Mouse (Mus musculus) forebrain, embryonic 14.5 days (tissue): ENCODE measurements at regions not wholly inside any gene's neighbourhood (a gene's known extent, or its start where the extent isn't known, plus 50 kb on each side); places are given as distances from the start of the nearest gene placed in this dataset.

Experiments used
- ATAC-seq: fragments of 200-750 bp; cut with Nextera tagmentation; 2 replicates; pipeline ENCODE4 v1.8.0; 2017; ENCODE audit warnings: mild to moderate bottlenecking, moderate library complexity
- DNase-seq: peaks from one replicate; pipeline ENCODE4 v3.0.0-alpha.2; 2015; ENCODE audit warnings: low spot score
- H3K27ac ChIP-seq: fragments of 300-500 bp; sonication (generic); 2 replicates; pipeline ENCODE4 v1.5.1; 2014; ENCODE audit warnings: low read depth, mild to moderate bottlenecking, control low read depth, low read length, moderate library complexity
- H3K27me3 ChIP-seq: fragments of 300-500 bp; sonication (generic); replicated peaks from 2 replicates; pipeline ENCODE4 v1.6.1; 2014; ENCODE audit warnings: low read length, control low read depth, mixed read lengths; ENCODE audit not compliant: control insufficient read depth, insufficient read depth
- H3K36me3 ChIP-seq: fragments of 300-500 bp; sonication (generic); 2 replicates; pipeline ENCODE4 v1.6.1; 2014; ENCODE audit warnings: low read length, control low read depth; ENCODE audit not compliant: control insufficient read depth, insufficient read depth
- H3K4me1 ChIP-seq: fragments of 300-500 bp; sonication (generic); 2 replicates; pipeline ENCODE4 v1.6.1; 2014; ENCODE audit warnings: antibody characterized with exemption, low read length, control low read depth; ENCODE audit not compliant: control insufficient read depth, insufficient read depth
- H3K4me2 ChIP-seq: fragments of 300-500 bp; sonication (generic); 2 replicates; pipeline ENCODE4 v1.6.1; 2014; ENCODE audit warnings: mild to moderate bottlenecking, control low read depth, low read length
- H3K4me3 ChIP-seq: fragments of 300-500 bp; sonication (generic); 2 replicates; pipeline ENCODE4 v1.5.1; 2014; ENCODE audit warnings: low read depth, low read length, control low read depth
- H3K9ac ChIP-seq: fragments of 300-500 bp; sonication (generic); 2 replicates; pipeline ENCODE4 v1.6.1; 2014; ENCODE audit warnings: mild to moderate bottlenecking, low read length, control low read depth, moderate library complexity
- H3K9me3 ChIP-seq: fragments of 300-500 bp; sonication (generic); replicated peaks from 2 replicates; pipeline ENCODE4 v1.6.1; 2016; ENCODE audit warnings: low read length, control low read depth, mixed read lengths; ENCODE audit not compliant: control insufficient read depth
- WGBS: fragments of 180-500 bp; shearing (Covaris S2); extraction: QIAGEN DNeasy Blood & Tissue Kit; methylation state at CpG from one replicate; pipeline ENCODE4 v1.1.7; 2014; 5-methylcytosine and 5-hydroxymethylcytosine counted together

GRCm38 (mm10) chr14:93972858-93973257, 82.4 kb upstream of the Pcdh9 start:
- H3K27ac ChIP-seq: no peak overlapping the region
- H3K27me3 ChIP-seq: no peaks in the 10 kb centered on the region
- DNase-seq: no peak
- ATAC-seq: no peak
- no peak overlapping the region for H3K9ac ChIP-seq
- H3K4me2 ChIP-seq: no peak overlapping the region
- H3K4me1 ChIP-seq: no peaks in the 10 kb centered on the region
- no peaks in the 10 kb centered on the region for H3K36me3 ChIP-seq
- WGBS: 84% methylated on average over 4 of the region's 4 CpGs
- no peaks in the 10 kb centered on the region for H3K9me3 ChIP-seq
- no peak overlapping the region for H3K4me3 ChIP-seq

GRCm38 (mm10) chr14:93972174-93972837, 81.8 kb upstream of the Pcdh9 start:
- WGBS: 84% methylated on average over 3 of the region's 3 CpGs
- Histone ChIP-seq H3K27me3 (no peaks in the 10 kb centered on the region), H3K4me2 (no peak overlapping the region), H3K4me3 (no peak overlapping the region), H3K36me3 (no peaks in the 10 kb centered on the region), H3K4me1 (no peaks in the 10 kb centered on the region), H3K27ac (no peak overlapping the region), H3K9ac (no peak overlapping the region), H3K9me3 (no peaks in the 10 kb centered on the region)
- DNase-seq (no peak), ATAC-seq (no peak)

GRCm38 (mm10) chr14:93966933-93967332, 76.5 kb upstream of the Pcdh9 start:
- no peak overlapping the region for H3K27ac ChIP-seq
- WGBS: 58% methylated on average over 2 of the region's 2 CpGs
- DNase-seq (peak; percentile 58), ATAC-seq (peak; percentile 40; the same call in 1 of the 2 replicates)
- H3K4me3 ChIP-seq: no peak overlapping the region
- no peaks in the 10 kb centered on the region for H3K27me3 ChIP-seq
- no peak overlapping the region for H3K9ac ChIP-seq
- peaks cover 6% of the 10 kb centered on the region; the same call in 1 of the 2 replicates for H3K4me1 ChIP-seq
- H3K4me2 ChIP-seq: no peak overlapping the region
- H3K36me3 ChIP-seq: no peaks in the 10 kb centered on the region
- no peaks in the 10 kb centered on the region for H3K9me3 ChIP-seq

- ATAC-seq (peak; percentile 64), DNase-seq (peak; percentile 40)
- Histone ChIP-seq H3K27me3 (no peaks in the 10 kb centered on the region), H3K36me3 (no peaks in the 10 kb centered on the region), H3K4me2 (no peak overlapping the region), H3K9me3 (no peaks in the 10 kb centered on the region), H3K9ac (no peak overlapping the region), H3K4me3 (no peak overlapping the region), H3K4me1 (peaks cover 6% of the 10 kb centered on the region; the same call in 1 of the 2 replicates), H3K27ac (no peak overlapping the region)
- 37% methylated on average over 2 of the region's 2 CpGs for WGBS
Measured at GRCm38 (mm10) chr14:93962677-93963049, 72.2 kb upstream of the Pcdh9 start.

- H3K27ac ChIP-seq: no peak overlapping the region
- peak; percentile 59 for DNase-seq
- H3K4me3 ChIP-seq: no peak overlapping the region
- no peak overlapping the region for H3K4me2 ChIP-seq
- H3K9me3 ChIP-seq: no peaks in the 10 kb centered on the region
- peak; percentile 92 for ATAC-seq
- no peaks in the 10 kb centered on the region for H3K27me3 ChIP-seq
- no peak overlapping the region for H3K9ac ChIP-seq
- no peaks in the 10 kb centered on the region for H3K36me3 ChIP-seq
- H3K4me1 ChIP-seq: peaks cover 6% of the 10 kb centered on the region; the same call in 1 of the 2 replicates
Measured at GRCm38 (mm10) chr14:93961963-93962676, 71.6 kb upstream of the Pcdh9 start.
